Mouse (Mus musculus): ENCODE data around the gene Hp1bp3.

The Hp1bp3 gene

DNA sequence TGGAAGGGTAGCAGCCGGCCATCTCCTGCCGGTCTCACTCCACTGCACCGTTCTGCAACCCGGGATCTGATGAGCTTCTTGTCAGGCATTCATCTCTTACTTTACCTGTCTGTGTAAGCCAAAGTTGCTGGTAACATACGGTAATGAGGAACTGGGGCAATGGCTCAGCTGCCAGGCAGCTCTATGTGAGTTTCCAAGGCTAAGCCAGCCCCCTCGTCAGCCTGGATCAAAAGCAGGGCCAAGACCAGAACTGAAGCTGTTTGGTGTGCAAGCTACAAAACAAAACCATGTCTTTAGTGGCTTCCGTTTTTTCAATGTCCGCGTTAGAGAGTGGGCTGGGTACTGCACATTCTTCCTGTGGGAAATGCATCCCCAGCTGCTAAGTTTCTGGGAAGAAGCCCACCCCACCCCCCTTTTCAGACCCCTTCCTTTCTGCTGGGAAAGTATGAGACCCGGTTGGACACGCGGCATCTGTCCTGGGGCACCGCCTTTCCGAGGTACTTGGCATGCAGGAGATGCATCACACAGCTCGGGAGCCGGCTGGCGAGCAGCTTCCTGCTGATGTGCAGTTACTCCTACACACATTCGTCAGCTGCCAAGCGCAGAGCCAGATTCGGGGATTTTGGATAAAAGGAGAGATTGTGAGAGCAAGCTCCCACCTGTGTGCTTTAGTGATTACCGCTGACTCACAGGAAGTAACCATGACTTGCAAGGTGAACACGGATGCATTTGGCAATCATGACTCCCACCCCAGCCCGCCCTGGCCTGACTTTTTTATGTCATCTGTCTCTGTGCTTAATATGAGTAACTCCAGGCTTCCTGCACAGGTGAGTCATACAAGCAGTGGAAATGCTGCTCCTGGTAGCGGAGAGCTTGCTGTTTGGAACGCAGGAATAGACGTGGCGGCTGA lies 30.9 kb downstream of the Hp1bp3 start:
- peak; percentile 41 for DNase-seq

DNA sequence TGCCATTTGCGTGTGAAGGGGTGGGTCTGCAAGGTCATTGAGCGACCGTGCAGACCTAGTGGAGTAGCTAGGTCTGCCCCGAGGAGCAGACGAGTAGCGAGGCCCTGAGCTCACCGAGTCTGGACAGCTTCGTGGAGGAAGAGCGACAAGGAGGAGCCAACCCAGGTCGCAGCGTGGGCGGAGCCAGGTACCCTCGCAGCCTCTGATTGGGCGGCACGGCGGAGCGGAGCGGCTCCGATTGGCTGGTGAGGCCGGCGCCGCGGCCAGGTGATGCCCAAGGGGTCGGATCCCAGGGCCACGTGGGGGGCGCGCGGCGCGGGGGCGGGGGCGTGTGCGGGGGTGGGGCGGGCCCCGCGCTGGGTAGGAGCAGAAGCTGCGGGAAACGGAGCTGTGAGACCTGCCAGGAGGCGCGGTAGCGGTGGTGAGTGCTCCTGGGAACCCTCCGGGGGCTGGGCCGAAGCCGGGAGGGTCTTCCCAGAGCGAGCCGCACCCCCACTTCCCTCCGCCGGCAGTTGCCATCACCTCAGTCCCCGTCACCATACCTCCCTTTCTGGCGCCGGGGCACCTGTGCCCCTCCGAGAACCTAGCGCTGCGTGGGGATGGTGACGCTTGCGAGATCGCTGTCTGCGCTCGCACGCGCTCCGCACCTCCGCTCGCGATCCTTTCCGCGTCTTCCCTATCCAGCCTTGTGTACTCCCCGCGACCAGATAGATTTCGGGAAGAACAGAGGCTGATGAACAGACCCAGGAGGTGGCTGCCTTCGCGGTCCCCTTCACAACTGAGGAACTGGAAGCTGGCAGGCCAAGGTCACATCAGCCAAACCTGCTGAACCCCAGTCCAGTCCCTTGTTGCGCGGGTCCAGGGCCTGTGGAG lies 34.2 kb downstream of the Hp1bp3 start, which contains the start of the genes Sh2d5 and Kif17:
Sh2d5 (plus strand) TSS at position 316 of the 873 bp plus-strand sequence.
Kif17 (plus strand) TSS at position 348 of the 873 bp plus-strand sequence.
- peak; percentile 83 for DNase-seq

DNA sequence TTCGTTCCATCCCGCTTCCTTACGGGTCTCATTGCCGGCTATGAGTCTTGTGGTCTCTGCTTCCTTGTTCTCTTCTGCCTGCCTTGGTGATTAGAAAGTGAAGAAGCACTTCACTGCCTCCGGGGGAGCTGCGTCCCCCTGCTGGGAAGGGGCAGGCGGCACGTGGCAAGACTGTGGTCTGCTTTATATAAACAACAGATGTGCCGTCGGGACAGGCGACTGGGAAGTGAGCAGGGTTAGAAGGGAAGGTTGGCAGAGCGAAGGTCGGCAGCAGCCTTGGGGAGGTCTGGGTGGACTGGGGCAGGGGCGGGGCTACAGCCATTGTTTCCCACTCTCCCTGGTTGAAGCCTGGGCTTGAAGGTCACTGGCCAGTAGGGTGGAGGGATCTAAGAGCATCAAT lies 35.7 kb downstream of the Hp1bp3 start:
- no peak for DNase-seq

DNA sequence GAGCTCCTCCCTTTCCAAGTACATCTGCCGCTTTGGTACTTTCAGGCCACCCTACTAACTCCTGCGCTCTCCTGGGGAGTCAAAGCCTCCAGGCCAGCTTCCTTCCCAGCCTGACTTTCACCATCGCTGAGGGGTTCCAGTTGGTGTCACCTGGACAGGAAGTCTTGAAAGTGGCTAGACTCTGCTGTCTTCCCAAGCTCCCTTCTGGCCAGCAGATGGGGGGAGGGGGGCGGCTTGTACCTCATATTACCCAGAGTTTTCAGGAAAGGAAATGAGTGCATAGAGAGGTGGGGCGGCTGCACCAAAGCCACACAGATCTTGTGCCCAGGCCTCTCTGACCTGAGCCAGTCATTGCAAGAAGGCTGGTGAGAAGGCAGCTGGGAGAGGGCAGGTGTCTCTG lies 36.1 kb downstream of the Hp1bp3 start:
- DNase-seq = no peak

DNA sequence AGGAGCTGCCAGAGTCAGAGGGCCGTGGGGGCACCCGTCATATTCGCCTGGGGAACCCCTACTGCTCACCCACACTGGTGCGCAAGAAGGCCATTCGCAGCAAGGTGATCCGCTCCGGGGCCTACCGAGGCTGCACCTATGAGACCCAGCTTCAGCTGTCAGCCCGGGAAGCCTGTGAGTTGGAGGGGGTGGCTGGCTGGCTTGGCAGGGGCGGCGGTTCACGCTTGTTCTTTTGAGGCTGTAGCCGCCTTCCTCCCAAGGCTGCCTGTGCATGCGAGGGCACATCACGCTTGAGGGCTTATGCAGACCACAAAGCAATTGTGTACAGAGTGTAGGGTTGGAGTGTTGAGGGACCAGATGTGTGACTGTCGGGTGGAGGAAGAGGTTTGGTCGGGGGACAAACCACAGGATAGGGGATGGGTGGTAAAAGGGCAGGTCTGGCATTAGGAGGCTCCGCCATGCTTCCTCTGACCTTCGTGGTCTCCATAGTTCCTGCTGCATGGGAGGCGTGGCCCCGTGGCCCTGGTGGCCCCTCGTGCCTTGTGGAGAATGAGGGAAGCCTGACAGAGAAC lies 41.1 kb downstream of the Hp1bp3 start:
- DNase-seq = no peak

DNA sequence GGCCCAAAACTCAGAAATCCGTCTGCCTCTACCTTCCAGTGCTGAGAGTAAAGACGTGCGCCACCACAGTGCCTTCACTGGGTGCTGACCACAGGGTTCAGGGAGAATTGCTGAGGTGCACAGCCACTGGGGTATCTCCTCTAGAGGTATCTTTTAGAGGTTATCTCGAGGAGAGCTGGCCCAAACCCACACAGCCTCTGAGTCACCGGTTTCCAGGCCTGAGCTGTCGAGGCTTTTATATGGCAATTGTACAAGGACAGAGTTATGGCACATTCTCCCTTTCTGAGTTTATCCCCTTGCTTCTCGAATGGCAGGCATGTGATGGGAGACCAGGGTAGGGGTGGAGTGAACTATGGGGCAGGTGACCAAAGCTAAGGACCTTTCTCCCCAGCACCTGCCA lies 42.6 kb downstream of the Hp1bp3 start:
- no peak for DNase-seq

DNA sequence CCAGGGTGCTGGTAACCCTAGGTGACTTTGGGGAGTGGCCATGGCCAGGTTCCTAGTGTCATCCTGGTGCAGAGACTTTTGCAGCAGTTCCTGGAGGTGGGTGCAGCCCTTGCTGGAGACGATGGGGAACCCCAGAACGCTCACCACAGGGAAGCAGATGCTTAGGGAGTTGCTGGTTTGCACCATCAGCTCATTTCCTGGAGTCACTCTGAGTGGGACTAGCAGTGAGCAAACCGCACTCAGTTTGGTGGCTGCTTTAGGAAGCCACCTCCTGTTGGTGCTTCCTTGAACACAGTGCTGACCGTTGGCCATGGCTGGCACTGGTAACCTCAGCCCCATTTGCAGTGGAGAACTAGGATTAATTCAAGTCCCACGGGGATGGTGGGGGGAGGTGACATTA lies 43.4 kb downstream of the Hp1bp3 start:
- DNase-seq = no peak

DNA sequence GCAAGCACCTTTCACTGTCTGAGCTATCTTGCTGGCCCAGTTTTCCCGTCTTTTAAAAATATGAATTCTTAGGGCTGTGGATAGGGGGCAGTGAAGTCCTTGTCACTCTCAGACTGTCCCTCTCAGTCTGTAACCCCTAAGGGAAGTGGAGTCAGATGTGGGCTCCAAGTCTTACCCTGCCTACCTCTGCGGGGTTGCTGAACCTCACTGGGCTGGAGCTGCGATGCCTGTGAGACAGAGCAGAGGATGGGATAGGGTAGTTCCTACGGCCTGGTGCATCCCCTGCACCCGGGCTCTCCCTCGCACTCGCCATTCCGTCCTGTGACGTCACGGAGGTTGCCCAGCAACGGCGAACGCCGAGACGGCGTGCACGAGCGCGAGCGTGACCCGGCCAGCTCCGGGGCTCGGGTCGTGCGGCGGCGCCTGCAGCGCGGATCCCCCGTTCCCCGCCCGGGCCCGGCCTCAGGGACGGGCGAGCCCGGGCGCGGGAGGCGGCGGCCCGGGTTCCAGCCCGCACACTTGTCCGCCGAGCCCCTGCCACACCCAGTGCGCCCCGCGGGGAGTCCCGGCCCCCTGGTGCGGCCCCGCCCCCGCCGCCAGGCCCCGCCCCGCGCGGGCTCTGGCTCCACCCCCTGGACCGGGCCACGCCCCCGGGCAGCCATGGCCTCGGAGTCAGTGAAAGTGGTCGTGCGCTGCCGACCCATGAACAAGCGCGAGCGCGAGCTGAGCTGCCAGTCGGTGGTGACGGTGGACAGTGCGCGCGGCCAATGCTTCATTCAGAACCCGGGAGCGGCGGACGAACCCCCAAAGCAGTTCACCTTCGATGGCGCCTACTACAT lies 46.0 kb downstream of the Hp1bp3 start:
- peak; percentile 90 for DNase-seq

DNA sequence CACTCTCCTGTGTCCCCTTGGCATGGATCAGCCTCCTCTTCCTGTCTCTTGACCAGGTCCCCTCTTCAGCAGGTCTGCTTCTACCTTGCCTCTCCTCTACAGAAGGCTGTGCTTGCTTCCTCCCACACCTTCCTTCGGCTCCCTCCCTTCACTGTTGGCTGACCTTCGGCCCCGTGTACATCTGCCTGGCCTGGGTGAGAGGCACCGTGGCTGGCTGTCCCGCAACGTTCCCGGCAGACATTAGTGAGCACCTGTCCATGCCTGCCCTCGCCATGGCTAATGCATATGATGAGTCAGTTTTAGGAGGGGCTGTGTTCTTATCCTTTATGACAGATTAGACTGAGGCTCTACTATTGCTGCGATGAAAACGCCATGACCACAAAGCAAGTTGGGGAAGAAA lies 51.8 kb downstream of the Hp1bp3 start:
- DNase-seq = no peak

DNA sequence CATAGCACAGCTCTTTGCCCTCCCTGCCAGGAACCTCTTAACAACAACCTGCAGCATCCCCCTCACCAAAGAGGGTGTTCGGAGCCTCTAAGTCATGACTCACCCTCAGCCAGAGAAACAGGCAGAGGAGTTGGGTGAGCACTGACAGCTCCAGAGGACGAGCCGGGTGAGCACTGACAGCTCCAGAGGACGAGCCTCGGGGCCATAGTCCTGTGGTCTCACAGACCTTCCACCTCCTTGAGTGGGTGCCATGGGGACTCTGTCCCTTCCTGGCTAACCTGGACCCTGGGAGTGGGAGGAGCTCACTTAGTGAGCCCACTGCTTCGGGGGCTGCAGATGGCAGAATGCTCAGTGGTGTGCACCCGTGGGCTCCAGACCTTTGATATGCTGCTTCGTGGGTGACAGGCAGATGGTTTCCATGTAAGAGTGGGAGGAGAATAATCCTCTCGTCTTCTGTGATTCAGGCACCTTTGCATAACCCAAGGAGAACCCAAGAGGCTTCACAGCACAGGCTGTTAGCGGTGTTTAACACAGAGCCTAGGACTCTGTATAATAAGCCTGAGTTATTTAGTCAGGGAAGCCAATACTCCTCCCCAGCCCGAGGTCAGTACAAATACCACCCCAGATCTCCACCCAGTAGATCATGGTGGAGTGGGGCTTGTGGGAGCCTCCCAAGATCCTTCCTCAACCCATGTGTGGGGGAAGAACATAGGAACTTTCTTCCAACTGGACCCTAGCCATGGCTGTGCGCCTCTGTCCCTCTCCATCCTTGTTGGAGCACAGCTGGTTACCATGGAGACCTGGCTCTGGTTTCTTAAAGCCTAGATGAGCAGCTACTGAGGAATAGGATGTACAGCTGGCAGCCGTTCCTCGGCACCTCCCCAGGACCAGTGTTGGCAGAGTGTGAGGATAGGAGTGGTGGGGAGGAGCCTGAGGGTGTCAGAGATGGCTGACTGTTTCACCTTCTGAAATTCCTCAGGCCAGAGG lies 56.2 kb downstream of the Hp1bp3 start:
- no peak for DNase-seq

DNA sequence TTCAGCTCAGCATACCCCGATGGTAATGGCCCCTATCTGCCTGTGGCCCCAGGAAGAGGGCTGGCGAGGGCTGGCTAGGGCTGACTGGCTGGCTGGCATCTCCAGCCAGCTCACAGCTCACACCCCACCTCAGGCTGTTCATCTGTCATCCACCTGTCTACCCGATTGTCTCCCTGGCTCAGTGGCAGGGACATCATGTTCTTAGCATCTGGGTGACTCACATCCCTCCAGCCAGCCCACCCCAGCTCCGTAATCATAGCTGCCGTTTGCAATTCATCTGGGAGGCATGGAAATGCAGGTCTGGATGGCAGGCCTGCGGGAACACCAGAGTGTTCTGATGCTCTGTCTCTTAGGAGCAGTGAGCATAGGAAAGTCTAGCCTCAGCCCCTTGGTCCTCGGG lies 62.2 kb downstream of the Hp1bp3 start:
- DNase-seq = no peak

DNA sequence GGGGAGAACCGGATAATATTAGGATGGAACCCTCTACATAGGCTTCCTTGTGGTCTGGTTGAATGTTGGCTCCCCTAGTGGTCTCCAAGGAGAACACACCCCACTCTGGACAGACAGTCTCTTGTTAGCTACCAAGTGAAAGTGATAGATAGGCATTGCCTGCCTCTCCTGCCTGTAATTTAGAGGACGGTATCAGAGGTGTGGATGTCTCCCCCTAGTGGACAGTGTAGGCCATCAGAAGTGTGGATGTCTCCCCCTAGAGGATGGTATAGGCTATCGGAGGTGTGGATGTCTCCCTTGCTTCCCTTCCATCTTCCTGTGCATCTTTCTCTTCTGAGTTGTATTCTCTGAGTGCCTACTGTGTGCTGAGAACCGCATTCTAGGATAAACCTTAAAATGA lies 66.7 kb downstream of the Hp1bp3 start:
- DNase-seq = no peak

DNA sequence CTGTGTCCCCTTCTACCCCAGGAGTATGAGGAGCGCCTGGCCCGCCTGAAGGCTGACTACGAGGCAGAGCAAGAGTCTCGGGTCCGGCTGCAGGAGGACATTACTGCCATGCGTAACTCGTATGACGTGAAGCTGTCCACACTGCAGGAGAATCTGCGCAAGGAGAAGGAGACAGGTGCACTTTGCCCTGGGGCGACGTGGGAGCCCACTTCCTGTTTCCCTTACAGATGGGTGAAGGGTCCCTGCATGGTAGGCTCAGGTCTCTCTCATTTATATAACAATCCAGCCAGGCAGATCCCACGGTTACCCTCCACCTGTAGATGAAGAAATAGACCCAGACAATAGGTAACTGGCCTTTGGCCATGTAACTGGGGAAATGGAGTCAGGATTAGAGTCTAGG lies 70.3 kb downstream of the Hp1bp3 start:
- DNase-seq = no peak

DNA sequence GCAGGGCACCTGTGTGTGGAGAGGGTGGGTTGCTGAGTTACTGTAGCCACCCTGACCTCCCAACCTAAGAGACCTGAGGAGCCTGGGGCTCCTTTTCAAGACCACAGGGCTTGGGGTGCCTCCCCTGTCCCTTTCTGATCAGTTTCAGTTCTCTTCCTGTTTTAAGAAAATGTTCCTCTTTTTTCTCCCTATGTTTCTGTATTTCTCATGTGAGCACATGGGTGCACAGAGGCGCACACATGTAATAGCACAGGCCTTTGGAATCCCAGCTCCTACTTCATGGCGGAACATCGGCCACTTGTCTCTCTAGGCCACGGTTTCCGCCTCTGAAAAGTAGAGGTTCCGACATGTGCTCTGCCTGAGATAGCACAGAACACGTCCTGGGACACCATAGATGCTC lies 72.6 kb downstream of the Hp1bp3 start:
- DNase-seq = no peak

DNA sequence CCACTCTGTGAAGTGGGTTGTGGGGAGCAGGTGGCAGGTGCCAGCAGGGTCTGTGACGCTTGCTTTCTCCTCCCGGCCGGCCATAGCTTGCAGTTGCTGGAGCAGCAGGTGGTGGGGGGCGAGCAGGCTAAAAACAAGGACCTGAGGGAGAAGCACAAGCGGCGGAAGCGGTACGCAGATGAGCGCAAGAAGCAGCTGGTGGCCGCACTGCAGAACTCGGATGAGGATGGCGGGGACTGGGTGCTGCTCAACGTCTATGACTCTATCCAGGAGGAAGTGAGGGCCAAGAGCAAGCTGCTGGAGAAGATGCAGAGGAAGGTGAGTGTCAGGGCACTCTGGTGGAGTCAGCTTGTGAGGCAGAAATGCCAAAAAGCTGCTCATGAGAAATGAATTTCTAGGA lies 75.9 kb downstream of the Hp1bp3 start:
- no peak for DNase-seq

DNA sequence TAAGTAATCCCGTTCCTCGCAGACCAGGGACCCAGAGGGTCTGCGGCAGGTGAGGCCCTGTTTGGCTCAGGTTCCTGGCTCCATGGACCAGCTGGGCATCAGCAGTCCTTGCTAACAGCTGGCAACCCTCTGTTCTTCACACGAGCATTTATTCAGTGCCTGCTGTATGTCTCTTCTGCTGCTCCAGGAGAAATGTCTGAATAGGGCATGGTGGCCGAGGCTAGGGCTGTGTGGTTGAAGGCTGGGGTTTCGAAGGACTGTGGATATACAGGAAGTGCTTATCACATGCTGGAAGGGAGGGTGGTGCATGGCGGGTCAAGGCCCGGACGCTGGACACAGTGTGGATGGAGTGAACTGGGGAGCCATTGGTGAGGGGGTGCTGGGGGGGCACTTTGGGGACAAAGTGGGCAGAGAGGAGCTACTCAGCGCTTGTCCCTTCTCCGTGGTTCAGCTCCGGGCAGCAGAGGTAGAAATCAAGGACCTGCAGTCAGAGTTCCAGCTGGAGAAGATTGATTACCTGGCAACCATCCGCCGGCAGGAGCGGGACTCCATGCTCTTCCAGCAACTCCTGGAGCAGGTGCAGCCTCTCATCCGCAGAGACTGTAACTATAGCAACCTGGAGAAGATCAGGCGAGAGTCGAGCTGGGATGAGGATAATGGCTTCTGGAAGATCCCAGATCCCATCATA lies 77.3 kb downstream of the Hp1bp3 start:
- DNase-seq = no peak

DNA sequence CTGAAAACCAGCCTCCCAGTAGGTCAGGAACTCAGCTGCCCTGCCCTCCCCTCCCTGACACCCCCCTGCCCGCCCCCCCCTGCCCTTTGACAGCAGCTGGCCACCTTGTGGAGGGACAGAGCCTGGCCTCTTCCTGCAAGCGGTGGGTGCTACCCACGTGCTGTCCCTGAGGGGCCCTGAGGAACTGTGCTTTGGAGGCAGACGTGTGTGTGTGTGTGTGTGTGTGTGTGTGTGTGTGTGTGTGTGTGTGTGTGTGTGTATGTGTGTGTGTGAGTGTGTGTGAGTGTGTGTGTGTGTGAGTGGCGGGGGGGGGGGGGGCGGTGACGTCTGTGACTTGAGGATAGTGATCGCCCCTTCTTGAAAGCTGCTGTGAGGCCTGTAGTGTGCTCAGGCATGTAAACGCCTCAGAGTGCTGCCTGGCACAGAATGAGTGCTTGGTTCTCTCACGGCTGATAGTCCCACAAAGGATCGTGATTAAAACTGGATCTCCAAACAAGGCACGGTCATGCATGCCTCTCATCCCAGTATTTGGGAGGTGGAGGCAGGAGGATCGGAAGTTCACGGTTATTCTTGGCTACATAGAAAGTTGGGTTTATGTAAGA lies 78.0 kb downstream of the Hp1bp3 start:
- no peak for DNase-seq

Data from right cerebral cortex, postnatal 4 days (tissue).